Mouse (Mus musculus): ENCODE data around the gene Olfr911-ps1. TPM values are rescaled to one million over a fixed set of nuclear protein-coding genes. Genes with fewer than 3 reads are reported as not detected.

The Olfr911-ps1 gene
- not detected in 2 replicates for polyA plus RNA-seq (2015; fragmentation: Nextera tagmentation; extraction: Ambion mirVana)

GRCm38 (mm10) chr9:38521280-38521679 is at the start of gene Olfr911-ps1:
Gene Olfr911-ps1 (plus strand): TSS chr9:38521580.
- no peaks in the 10 kb centered on the region for H3K4me1 ChIP-seq
- H3K27ac ChIP-seq (replicated peaks): no peak within 1 kb of the TSS
- no peak within 1 kb of the TSS for H3K9ac ChIP-seq
- H3K9me3 ChIP-seq: no peaks in the 10 kb centered on the region
- ATAC-seq (ENCODE audit: extremely low read depth, insufficient number of reproducible peaks, low FRiP score, low TSS enrichment): no peak
- H3K36me3 ChIP-seq: no peaks in the 10 kb centered on the region
- H3K4me3 ChIP-seq: no peak within 1 kb of the TSS
- WGBS: 56% methylated on average over 1 of the region's 1 CpGs
- H3K27me3 ChIP-seq (replicated peaks): no peaks in the 10 kb centered on the region
- no peak within 1 kb of the TSS for H3K4me2 ChIP-seq

DNA sequence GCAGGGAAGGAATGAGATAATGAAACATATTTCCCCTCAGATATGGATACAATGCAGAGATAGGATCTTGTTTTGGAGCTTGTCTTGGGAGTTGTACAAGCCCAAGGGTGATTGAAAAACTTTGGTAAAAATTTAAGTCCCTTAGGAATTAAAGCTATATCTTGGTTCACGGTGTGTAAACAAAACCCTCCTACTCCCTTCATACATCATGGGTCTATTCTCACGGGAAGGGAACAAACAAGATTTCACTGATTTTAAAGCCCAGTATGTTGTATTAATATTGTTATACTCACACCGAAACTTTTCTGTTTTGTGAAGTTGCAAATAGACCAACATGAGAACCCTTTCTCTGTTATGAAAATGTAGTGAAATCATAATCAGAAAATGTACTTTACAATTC is 34.6 kb upstream of the Olfr911-ps1 start, which contains the start of gene Olfr906:
Olfr906 (plus strand) TSS at position 301 of the 400 bp plus-strand sequence.
- Histone ChIP-seq H3K9ac (no peak within 1 kb of the TSS), H3K4me3 (no peak within 1 kb of the TSS), H3K9me3 (no peaks in the 10 kb centered on the region), H3K4me2 (no peak within 1 kb of the TSS), H3K36me3 (no peaks in the 10 kb centered on the region), H3K27me3 (replicated peaks) (no peaks in the 10 kb centered on the region), H3K4me1 (no peaks in the 10 kb centered on the region), H3K27ac (replicated peaks) (no peak within 1 kb of the TSS)
- WGBS: 67% methylated on average over 3 of the region's 3 CpGs
- ATAC-seq (ENCODE audit: extremely low read depth, insufficient number of reproducible peaks, low FRiP score, low TSS enrichment): no peak

GRCm38 (mm10) chr9:38495501-38495900 is 25.9 kb upstream of the Olfr911-ps1 start, which contains the start of gene Olfr907:
Gene Olfr907 (plus strand): TSS chr9:38495801.
- H3K27me3 ChIP-seq (replicated peaks): no peaks in the 10 kb centered on the region
- no peak within 1 kb of the TSS for H3K4me2 ChIP-seq
- H3K36me3 ChIP-seq: no peaks in the 10 kb centered on the region
- no peaks in the 10 kb centered on the region for H3K9me3 ChIP-seq
- WGBS: 65% methylated on average over 2 of the region's 2 CpGs
- ATAC-seq (ENCODE audit: extremely low read depth, insufficient number of reproducible peaks, low FRiP score, low TSS enrichment): no peak
- no peak within 1 kb of the TSS for H3K27ac ChIP-seq (replicated peaks)
- H3K9ac ChIP-seq: no peak within 1 kb of the TSS
- no peaks in the 10 kb centered on the region for H3K4me1 ChIP-seq
- H3K4me3 ChIP-seq: no peak within 1 kb of the TSS

- no peak for ATAC-seq (ENCODE audit: extremely low read depth, insufficient number of reproducible peaks, low FRiP score, low TSS enrichment)
- no peak overlapping the region for H3K27ac ChIP-seq (replicated peaks)
- H3K4me3 ChIP-seq: no peak overlapping the region
- H3K36me3 ChIP-seq: no peaks in the 10 kb centered on the region
- 58% methylated on average over 2 of the region's 2 CpGs for WGBS
- no peak overlapping the region for H3K9ac ChIP-seq
- H3K27me3 ChIP-seq (replicated peaks): no peaks in the 10 kb centered on the region
- H3K4me2 ChIP-seq: no peak overlapping the region
- no peaks in the 10 kb centered on the region for H3K4me1 ChIP-seq
- no peaks in the 10 kb centered on the region for H3K9me3 ChIP-seq
Measured at GRCm38 (mm10) chr9:38512353-38512752, 9.0 kb upstream of the Olfr911-ps1 start.

GRCm38 (mm10) chr9:38537549-38537948 is 16.2 kb downstream of the Olfr911-ps1 start, which contains the start of gene Olfr910:
Gene Olfr910 (plus strand): TSS chr9:38537849.
- Histone ChIP-seq H3K27ac (replicated peaks) (no peak within 1 kb of the TSS), H3K4me1 (no peaks in the 10 kb centered on the region), H3K4me2 (no peak within 1 kb of the TSS), H3K36me3 (no peaks in the 10 kb centered on the region), H3K4me3 (no peak within 1 kb of the TSS), H3K9me3 (0 out of 2 replicates have a peak, but pooled peaks cover under 1% of the 10 kb centered on the region), H3K27me3 (replicated peaks) (no peaks in the 10 kb centered on the region), H3K9ac (no peak within 1 kb of the TSS)
- WGBS: 76% methylated on average over 2 of the region's 2 CpGs
- ATAC-seq (ENCODE audit: extremely low read depth, insufficient number of reproducible peaks, low FRiP score, low TSS enrichment): no peak

Other genes starting within 250 kb of the Olfr911-ps1 start
- gene Olfr896-ps1, start 230.5 kb upstream of the Olfr911-ps1 start, polyA plus RNA-seq (2015; fragmentation: Nextera tagmentation; extraction: Ambion mirVana): not detected in 2 replicates
- gene Olfr25, start 192.5 kb upstream of the Olfr911-ps1 start, polyA plus RNA-seq (2015; fragmentation: Nextera tagmentation; extraction: Ambion mirVana): not detected in 2 replicates
- gene Olfr898, start 173.2 kb upstream of the Olfr911-ps1 start, polyA plus RNA-seq (2015; fragmentation: Nextera tagmentation; extraction: Ambion mirVana): not detected in 2 replicates
- not detected in 2 replicates for gene Olfr250, start 154.7 kb upstream of the Olfr911-ps1 start, polyA plus RNA-seq (2015; fragmentation: Nextera tagmentation; extraction: Ambion mirVana)
- gene Olfr251, start 144.5 kb upstream of the Olfr911-ps1 start, polyA plus RNA-seq (2015; fragmentation: Nextera tagmentation; extraction: Ambion mirVana): not detected in 2 replicates
- gene Olfr147, start 119.9 kb upstream of the Olfr911-ps1 start, polyA plus RNA-seq (2015; fragmentation: Nextera tagmentation; extraction: Ambion mirVana): not detected in 2 replicates
- gene Olfr901, start 92.1 kb upstream of the Olfr911-ps1 start, polyA plus RNA-seq (2015; fragmentation: Nextera tagmentation; extraction: Ambion mirVana): not detected in 2 replicates
- not detected in 2 replicates for gene Olfr902, start 73.9 kb upstream of the Olfr911-ps1 start, polyA plus RNA-seq (2015; fragmentation: Nextera tagmentation; extraction: Ambion mirVana)
- gene Olfr904, start 58.4 kb upstream of the Olfr911-ps1 start, polyA plus RNA-seq (2015; fragmentation: Nextera tagmentation; extraction: Ambion mirVana): not detected in 2 replicates
- not detected in 2 replicates for gene Olfr905, start 50.5 kb upstream of the Olfr911-ps1 start, polyA plus RNA-seq (2015; fragmentation: Nextera tagmentation; extraction: Ambion mirVana)
- not detected in 2 replicates for gene Olfr906, start 34.5 kb upstream of the Olfr911-ps1 start, polyA plus RNA-seq (2015; fragmentation: Nextera tagmentation; extraction: Ambion mirVana)
- gene Olfr907, start 25.8 kb upstream of the Olfr911-ps1 start, polyA plus RNA-seq (2015; fragmentation: Nextera tagmentation; extraction: Ambion mirVana): not detected in 2 replicates
- gene Olfr910, start 16.3 kb downstream of the Olfr911-ps1 start, polyA plus RNA-seq (2015; fragmentation: Nextera tagmentation; extraction: Ambion mirVana): not detected in 2 replicates
- not detected in 2 replicates for gene Olfr912, start 58.6 kb downstream of the Olfr911-ps1 start, polyA plus RNA-seq (2015; fragmentation: Nextera tagmentation; extraction: Ambion mirVana)
- not detected in 2 replicates for gene Olfr913, start 71.2 kb downstream of the Olfr911-ps1 start, polyA plus RNA-seq (2015; fragmentation: Nextera tagmentation; extraction: Ambion mirVana)
- gene Olfr914, start 83.5 kb downstream of the Olfr911-ps1 start, polyA plus RNA-seq (2015; fragmentation: Nextera tagmentation; extraction: Ambion mirVana): not detected in 2 replicates
- gene Olfr916, start 138.3 kb downstream of the Olfr911-ps1 start, polyA plus RNA-seq (2015; fragmentation: Nextera tagmentation; extraction: Ambion mirVana): not detected in 2 replicates
- gene Olfr917, start 144.3 kb downstream of the Olfr911-ps1 start, polyA plus RNA-seq (2015; fragmentation: Nextera tagmentation; extraction: Ambion mirVana): not detected in 2 replicates
- gene Olfr918, start 153.0 kb downstream of the Olfr911-ps1 start, polyA plus RNA-seq (2015; fragmentation: Nextera tagmentation; extraction: Ambion mirVana): not detected in 2 replicates
- not detected in 2 replicates for gene Olfr919, start 182.1 kb downstream of the Olfr911-ps1 start, polyA plus RNA-seq (2015; fragmentation: Nextera tagmentation; extraction: Ambion mirVana)
- gene Vwa5a, start 196.7 kb downstream of the Olfr911-ps1 start, polyA plus RNA-seq (2015; fragmentation: Nextera tagmentation; extraction: Ambion mirVana): 16.3 and 18.8 TPM in 2 replicates
- gene Olfr920, start 230.7 kb downstream of the Olfr911-ps1 start, polyA plus RNA-seq (2015; fragmentation: Nextera tagmentation; extraction: Ambion mirVana): 0.07 TPM in 1 of 2 replicates, not detected in the other